Comparison of ENCODE assay signal across 14 mouse cellular contexts in genomic region chr14:28561861-28562260, GRCm38 (mm10).
DNase-seq lines count a peak whose midpoint lies in the region.
"Had no signal": no experiment of that assay in that cellular context is flagged by ENCODE, and none has a peak within 500 bp of the region (broad histone marks: within the 10 kb centered on the region; RNA-seq: fewer than 3 reads in every experiment).

No protein-coding gene starts in this region.

- peak; percentile 30 to 53 for DNase-seq in cerebellum, postnatal 10 days
- no peak for DNase-seq in cerebellum, adult 11 months
- DNase-seq in cerebellum, postnatal 36 days = peak; percentile 5 to 6
- DNase-seq in cerebellum, adult 18-20 months = no peak
- peak; percentile 36 for DNase-seq in 3T3-L1 (ENCODE audit: low read depth, low spot score)
- DNase-seq in thymus, postnatal 10 days (ENCODE audit: low spot score in 2 of 2) = no peak
- DNase-seq: adrenal gland, adult 2 months; adrenal gland, postnatal 14 days; B cell, adult 2 months; forebrain, postnatal 0 days; gastrocnemius, adult 2 months; gastrocnemius, postnatal 14 days; heart, adult 11 months; kidney, adult 8-10 months had no signal

Comparison
In these comparisons a context has a peak if more than half of its experiments do, and no peak if none do; other contexts are left out.
1. DNase-seq: peak in cerebellum, postnatal 10 days (2 of 2), cerebellum, postnatal 36 days (2 of 2) and 3T3-L1 (single experiment); none in cerebellum, adult 11 months (single experiment), cerebellum, adult 18-20 months (0 of 2) and thymus, postnatal 10 days (0 of 2).